Mouse (Mus musculus) layer of hippocampus, adult 2 months (tissue): ENCODE results near the gene Gnat2. TPM values are rescaled to one million over a fixed set of nuclear protein-coding genes. Genes with fewer than 3 reads are reported as not detected.

ENCODE experiments used
- DNase-seq, 2 experiments: peaks; one replicate each; pipeline ENCODE4 v3.0.0; 2022; ENCODE audit warnings: low spot score in 2 of 2
- H3K27ac ChIP-seq: fragments of 200-600 bp; 2 replicates; pipeline ENCODE4 v1.8.1; 2022
- H3K4me3 ChIP-seq: fragments of 200-600 bp; 2 replicates; pipeline ENCODE4 v1.8.1; 2022; ENCODE audit warnings: mild to moderate bottlenecking
- CTCF ChIP-seq: fragments of 200-600 bp; conservative IDR thresholded peaks from 2 replicates; pipeline ENCODE4 v1.8.1; 2022; ENCODE audit warnings: antibody characterized with exemption, mild to moderate bottlenecking, moderate library complexity
- total RNA-seq, 2 experiments: library from RNA; stranded (reverse); gene quantifications; 2 replicates each; pipeline ENCODE4 v1.2.3; 2021

The Gnat2 gene
- total RNA-seq, 2 experiments from 2014 or later = not detected

DNA sequence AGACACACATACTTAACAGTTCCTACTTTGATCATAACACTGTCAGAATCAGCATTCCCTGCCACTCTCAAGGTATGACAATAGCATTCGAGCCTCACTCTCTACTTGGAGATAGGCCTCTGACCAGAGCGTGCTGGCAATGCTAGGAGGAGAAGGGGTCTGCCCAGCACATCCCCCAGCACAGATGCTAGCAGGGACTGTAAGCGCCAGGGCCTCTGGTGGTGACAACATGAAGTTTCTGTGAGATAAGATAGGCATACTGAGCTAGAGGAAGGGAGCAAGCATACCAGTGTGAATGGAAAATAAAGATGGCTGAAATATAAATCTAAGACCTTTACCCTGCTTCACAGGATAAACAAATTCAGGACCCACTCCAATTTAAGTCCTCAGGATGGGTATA is 12.7 kb downstream of the Gnat2 start:
- no peak for TF ChIP-seq CTCF
- Histone ChIP-seq H3K27ac (no peak overlapping the region), H3K4me3 (no peak overlapping the region)
- no peak for DNase-seq

DNA sequence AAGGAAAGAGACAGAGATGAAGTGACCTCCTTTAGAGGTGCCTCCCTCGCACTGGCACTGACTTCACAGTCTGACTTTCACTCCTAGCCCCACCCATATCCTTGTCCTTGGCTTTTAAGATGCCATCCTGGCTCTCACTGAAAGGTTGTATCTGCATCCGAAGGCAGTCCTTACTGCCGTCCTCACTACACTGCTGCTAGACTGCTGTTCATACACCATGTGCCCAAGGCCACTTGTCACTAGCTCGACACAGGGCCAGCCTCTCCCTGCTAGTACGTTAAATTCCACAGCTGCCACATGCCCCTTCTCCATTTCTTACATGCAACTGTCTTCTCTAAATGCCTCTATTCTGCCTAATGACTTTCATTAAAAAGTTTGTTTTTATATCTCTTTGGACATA is 18.7 kb downstream of the Gnat2 start:
- no peak for TF ChIP-seq CTCF
- no peak for DNase-seq
- H3K27ac ChIP-seq = no peak overlapping the region
- H3K4me3 ChIP-seq = no peak overlapping the region

DNA sequence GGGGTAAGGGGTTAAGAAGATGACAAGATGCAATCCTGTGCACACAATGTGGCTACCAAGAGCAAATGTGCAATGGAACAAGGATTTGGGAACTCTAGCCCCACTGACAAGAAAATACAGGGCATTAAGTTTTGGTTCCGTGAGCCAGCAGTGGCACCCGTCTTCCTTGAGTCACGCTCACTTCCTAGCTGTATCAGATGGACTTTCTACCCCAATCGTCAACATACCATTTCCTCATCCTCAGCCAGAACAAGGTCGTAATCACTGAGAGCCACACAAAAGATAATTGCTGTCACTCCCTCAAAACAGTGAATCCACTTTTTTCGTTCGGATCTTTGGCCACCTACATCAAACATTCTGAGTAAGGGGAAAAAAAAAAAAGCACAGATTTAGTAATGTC is 19.7 kb downstream of the Gnat2 start:
- H3K4me3 ChIP-seq = no peak overlapping the region
- DNase-seq = no peak
- H3K27ac ChIP-seq = no peak overlapping the region
- TF ChIP-seq CTCF = no peak

GRCm38 (mm10) chr3:108112666-108113065 is 20.1 kb downstream of the Gnat2 start:
- no peak overlapping the region for H3K27ac ChIP-seq
- no peak for TF ChIP-seq CTCF
- H3K4me3 ChIP-seq = no peak overlapping the region
- DNase-seq = no peak

DNA sequence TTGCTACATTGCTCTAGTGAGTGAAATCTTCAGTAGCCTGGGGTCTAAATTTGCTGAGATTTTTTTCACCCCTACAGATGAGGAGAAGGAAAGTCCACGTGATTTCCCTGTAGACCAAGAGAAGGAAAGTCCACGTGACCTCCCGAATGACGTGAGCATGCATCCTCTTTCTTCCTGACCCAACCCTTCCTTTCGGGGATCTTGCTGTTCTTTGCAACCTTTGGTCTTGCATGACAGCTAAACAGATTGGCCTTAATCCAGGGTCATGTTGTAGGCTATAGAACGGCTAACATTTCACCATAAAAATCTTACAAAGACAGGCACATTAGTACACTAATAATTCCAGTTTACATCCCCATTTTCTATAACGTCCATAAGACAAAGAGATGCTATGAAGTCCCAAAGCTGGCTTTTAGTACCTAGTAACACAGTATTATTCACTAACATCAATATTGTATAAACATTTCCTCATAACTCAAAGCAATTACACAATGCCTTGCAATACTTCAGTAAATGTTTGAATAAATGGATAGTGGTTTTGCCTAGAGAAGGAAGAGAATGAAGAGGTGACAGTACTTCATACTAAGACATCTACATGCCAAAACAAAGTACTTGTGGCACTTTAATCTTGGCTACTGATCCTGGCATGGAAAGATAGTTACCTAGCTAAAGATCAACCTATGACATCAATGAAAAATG is 21.2 kb downstream of the Gnat2 start:
- Histone ChIP-seq H3K27ac (no peak overlapping the region), H3K4me3 (no peak overlapping the region)
- DNase-seq = no peak
- TF ChIP-seq CTCF = no peak

DNA sequence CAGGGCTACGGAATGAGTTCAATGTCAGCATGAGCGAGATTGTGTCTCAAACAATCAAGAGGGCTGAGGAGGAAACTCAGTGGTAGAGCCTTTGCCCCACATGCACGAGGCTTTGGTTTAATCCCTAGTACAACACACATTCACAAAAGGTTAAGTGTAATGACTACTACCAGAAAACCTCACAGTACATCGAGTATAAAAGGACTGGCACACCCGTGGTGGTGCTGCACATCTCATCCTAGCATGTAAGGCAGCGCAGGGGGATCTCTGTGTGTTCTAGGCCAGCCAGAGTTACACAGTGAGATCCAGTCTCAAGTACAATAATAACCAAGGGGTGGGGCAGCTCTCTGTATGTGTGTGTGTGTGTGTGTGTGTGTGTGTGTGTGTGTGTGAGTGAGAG is 24.9 kb downstream of the Gnat2 start:
- H3K4me3 ChIP-seq = no peak overlapping the region
- no peak for DNase-seq
- H3K27ac ChIP-seq = no peak overlapping the region
- TF ChIP-seq CTCF = no peak

DNA sequence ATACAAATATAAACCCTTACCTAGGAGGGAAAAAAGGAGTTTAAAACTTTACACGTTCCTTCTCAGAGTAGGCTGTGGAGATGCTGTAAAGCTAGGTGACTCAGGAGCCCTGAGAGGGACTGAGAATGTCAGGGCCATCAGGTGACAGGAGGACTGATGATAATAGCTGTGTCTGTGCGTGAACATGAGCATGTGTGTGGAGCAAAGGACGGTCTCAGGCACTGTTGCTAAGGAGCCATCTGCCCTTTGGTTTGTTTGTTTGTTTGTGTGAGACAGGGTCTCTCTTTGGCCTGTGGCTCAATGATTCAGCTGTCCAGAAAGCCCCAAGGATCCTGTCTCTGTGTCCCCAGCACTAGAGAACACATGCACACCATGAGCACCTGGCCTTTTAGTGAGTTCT is 28.5 kb downstream of the Gnat2 start:
- no peak for TF ChIP-seq CTCF
- no peak overlapping the region for H3K27ac ChIP-seq
- no peak for DNase-seq
- H3K4me3 ChIP-seq = no peak overlapping the region

- TF ChIP-seq CTCF = no peak
- no peak for DNase-seq
- Histone ChIP-seq H3K27ac (no peak overlapping the region), H3K4me3 (no peak overlapping the region)
These were observed 30.7 kb downstream of the Gnat2 start for GRCm38 (mm10) chr3:108123242-108123641.

DNA sequence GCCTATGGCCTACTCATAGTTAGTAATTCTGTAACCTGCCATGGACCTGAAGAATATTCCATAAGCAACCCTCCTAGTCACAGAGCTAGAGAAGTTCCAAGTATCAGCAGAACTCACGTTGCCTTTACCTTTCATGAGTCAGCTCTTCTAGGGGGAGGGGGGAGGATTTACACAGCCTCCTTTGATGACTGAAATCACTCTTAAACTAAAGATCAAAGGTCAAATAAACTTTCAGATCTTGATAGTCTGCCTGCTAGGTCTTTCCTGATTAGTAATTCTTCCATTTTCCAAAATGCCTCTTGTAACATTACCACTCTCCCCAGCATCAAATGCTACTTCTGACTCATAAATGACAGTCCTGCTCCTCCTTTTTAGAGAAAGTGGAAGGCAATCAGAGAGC is 31.5 kb downstream of the Gnat2 start:
- Histone ChIP-seq H3K4me3 (no peak overlapping the region), H3K27ac (no peak overlapping the region)
- no peak for TF ChIP-seq CTCF
- no peak for DNase-seq

- no peak for TF ChIP-seq CTCF
- no peak for DNase-seq
- H3K27ac ChIP-seq = no peak overlapping the region
These were observed 33.7 kb downstream of the Gnat2 start for GRCm38 (mm10) chr3:108126327-108126726.

GRCm38 (mm10) chr3:108128520-108128919 is 35.9 kb downstream of the Gnat2 start:
- no peak overlapping the region for H3K4me3 ChIP-seq
- no peak for DNase-seq
- no peak for TF ChIP-seq CTCF
- no peak overlapping the region for H3K27ac ChIP-seq

More at GRCm38 (mm10) chr3:108126327-108126726, 33.7 kb downstream of the Gnat2 start:
- no peak overlapping the region for H3K4me3 ChIP-seq

- H3K27ac ChIP-seq = no peak overlapping the region
- no peak for DNase-seq
- TF ChIP-seq CTCF = no peak
These were observed 36.8 kb downstream of the Gnat2 start for GRCm38 (mm10) chr3:108129367-108129766.

GRCm38 (mm10) chr3:108129804-108130203 is 37.2 kb downstream of the Gnat2 start:
- H3K27ac ChIP-seq = no peak overlapping the region
- no peak for TF ChIP-seq CTCF
- no peak overlapping the region for H3K4me3 ChIP-seq
- no peak for DNase-seq

More at GRCm38 (mm10) chr3:108129367-108129766, 36.8 kb downstream of the Gnat2 start:
- no peak overlapping the region for H3K4me3 ChIP-seq

DNA sequence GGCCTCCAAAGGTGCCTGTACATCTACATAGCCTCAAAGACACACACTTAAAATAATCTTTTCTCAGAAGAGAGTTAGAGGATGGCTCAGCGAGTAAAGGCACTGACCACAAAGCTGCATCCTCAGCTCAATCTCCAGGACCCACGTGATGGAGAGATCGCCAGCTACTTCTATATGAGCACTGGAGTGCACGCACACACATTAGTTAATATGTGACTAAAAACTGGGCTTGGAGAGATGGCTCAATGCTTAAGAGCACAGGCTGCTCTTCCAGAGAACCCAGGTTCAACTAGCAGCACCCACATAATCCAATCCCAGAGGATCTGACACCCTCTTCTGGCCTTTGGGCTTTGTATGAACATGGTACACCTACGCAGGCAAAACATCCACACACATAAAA is 38.6 kb downstream of the Gnat2 start:
- no peak overlapping the region for H3K4me3 ChIP-seq
- no peak for DNase-seq
- no peak for TF ChIP-seq CTCF
- no peak overlapping the region for H3K27ac ChIP-seq

- DNase-seq = no peak
- no peak overlapping the region for H3K27ac ChIP-seq
- no peak overlapping the region for H3K4me3 ChIP-seq
- TF ChIP-seq CTCF = no peak
These were observed 39.2 kb downstream of the Gnat2 start for GRCm38 (mm10) chr3:108131821-108132220.
